Mouse (Mus musculus): Measurements from ENCODE around the gene Csn1s1. TPM values are rescaled to one million over a fixed set of nuclear protein-coding genes. Genes with fewer than 3 reads are reported as not detected.

Csn1s1 gene
- not detected in 2 replicates for total RNA-seq (2014; rRNA removed)
- polyA plus RNA-seq (2015; fragmentation: Nextera tagmentation; extraction: Ambion mirVana) = 0.18 TPM in 1 of 2 replicates, not detected in the other

DNA sequence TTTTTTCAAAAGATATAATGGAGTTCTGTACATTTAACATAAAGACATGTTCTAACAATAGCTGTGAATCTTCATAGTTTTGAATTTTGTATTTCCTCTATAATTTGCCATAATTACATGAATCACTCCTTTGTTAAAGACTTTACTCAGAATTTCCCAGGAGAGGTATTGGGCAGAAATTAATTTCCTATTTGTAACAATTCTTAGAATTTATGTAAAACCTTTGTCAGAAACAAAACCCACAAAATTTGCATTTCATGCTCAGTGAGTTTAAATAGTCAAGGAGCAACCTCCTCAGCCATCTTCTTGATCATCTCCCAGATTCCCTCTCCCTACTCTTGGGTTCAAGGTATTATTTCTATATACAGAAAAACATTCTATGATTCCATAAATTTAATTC is at the start of gene Csn1s1:
Csn1s1 (plus strand) TSS at position 301 of the 400 bp plus-strand sequence.
- TF ChIP-seq CTCF (IDR thresholded peaks at IDR 0.05; ENCODE audit: low read depth) = no peak
- DNase-seq (ENCODE audit: low spot score) (no peak), ATAC-seq (no peak)
- Histone ChIP-seq H3K9me3 (ENCODE audit: low read length) (no peaks in the 10 kb centered on the region), H3K4me3 (ENCODE audit: low read length) (no peak within 1 kb of the TSS), H3K36me3 (ENCODE audit: insufficient read depth, low read length) (no peaks in the 10 kb centered on the region), H3K4me2 (ENCODE audit: low read depth, low read length) (no peak within 1 kb of the TSS), H3K9ac (replicated peaks; ENCODE audit: low read length) (no peak within 1 kb of the TSS), H3K27ac (no peak within 1 kb of the TSS), H3K27me3 (ENCODE audit: insufficient read depth, low read length) (no peaks in the 10 kb centered on the region), H3K4me1 (ENCODE audit: insufficient read depth, low read length) (no peaks in the 10 kb centered on the region)

DNA sequence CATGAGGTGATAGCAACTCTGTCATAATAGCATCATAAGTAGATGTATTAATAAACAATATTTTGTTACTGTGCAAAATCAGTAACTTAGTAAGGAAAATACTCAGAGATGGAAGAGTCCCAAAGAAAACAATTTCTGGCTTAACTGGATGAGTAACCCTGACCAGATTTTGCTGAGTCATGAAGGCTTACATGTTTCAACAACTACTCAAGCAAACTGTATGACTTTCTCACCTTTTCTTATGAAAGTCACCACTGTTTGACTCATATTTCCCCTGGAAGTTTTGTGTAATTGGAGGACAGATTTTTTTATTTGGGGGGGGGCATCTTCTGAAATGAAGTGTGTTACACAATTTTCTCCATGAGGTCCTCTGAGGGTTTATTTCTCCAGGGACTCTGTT is 43.3 kb upstream of the Csn1s1 start:
- DNase-seq (ENCODE audit: low spot score) = no peak
- no peak for TF ChIP-seq CTCF (IDR thresholded peaks at IDR 0.05; ENCODE audit: low read depth)
- Histone ChIP-seq H3K4me2 (ENCODE audit: low read depth, low read length) (no peak overlapping the region), H3K9ac (replicated peaks; ENCODE audit: low read length) (no peak overlapping the region), H3K4me1 (ENCODE audit: insufficient read depth, low read length) (no peaks in the 10 kb centered on the region), H3K9me3 (ENCODE audit: low read length) (no peaks in the 10 kb centered on the region), H3K36me3 (ENCODE audit: insufficient read depth, low read length) (no peaks in the 10 kb centered on the region), H3K4me3 (ENCODE audit: low read length) (no peak overlapping the region), H3K27ac (no peak overlapping the region), H3K27me3 (ENCODE audit: insufficient read depth, low read length) (no peaks in the 10 kb centered on the region)
- no peak for ATAC-seq

- no peak for DNase-seq (ENCODE audit: low spot score)
- TF ChIP-seq CTCF (IDR thresholded peaks at IDR 0.05; ENCODE audit: low read depth) = peak; percentile 42
- H3K4me1 ChIP-seq (ENCODE audit: insufficient read depth, low read length) = no peaks in the 10 kb centered on the region
- H3K9me3 ChIP-seq (ENCODE audit: low read length) = no peaks in the 10 kb centered on the region
- ATAC-seq = no peak
- no peak overlapping the region for H3K27ac ChIP-seq
- no peak overlapping the region for H3K4me2 ChIP-seq (ENCODE audit: low read depth, low read length)
- no peak overlapping the region for H3K9ac ChIP-seq (replicated peaks; ENCODE audit: low read length)
- H3K4me3 ChIP-seq (ENCODE audit: low read length) = no peak overlapping the region
- no peaks in the 10 kb centered on the region for H3K36me3 ChIP-seq (ENCODE audit: insufficient read depth, low read length)
- H3K27me3 ChIP-seq (ENCODE audit: insufficient read depth, low read length) = no peaks in the 10 kb centered on the region
Observed at GRCm38 (mm10) chr5:87642787-87643186, 23.2 kb upstream of the Csn1s1 start.

DNA sequence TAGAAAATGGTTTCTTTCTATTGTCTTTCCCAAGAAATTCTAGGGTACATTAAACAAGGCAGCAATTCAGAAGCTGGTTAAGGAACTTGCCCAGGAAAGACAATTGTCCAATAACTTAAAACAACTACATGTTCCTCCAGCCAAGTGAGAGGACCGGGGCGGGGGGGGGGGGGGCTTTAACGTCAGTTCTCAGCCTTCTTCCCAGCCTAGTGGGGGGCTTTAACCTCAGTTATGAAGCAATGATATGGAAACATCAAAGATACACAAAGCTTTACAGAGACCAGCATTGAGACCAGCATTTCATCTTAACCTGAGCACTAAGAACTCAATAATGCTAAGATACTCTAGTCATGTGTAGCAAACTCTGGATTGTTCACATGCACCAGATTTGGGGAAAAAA is 33.5 kb downstream of the Csn1s1 start, which contains the start of gene Csn2:
Csn2 (minus strand) TSS at position 101 of the 400 bp plus-strand sequence.
- Histone ChIP-seq H3K4me1 (ENCODE audit: insufficient read depth, low read length) (no peaks in the 10 kb centered on the region), H3K27me3 (ENCODE audit: insufficient read depth, low read length) (no peaks in the 10 kb centered on the region), H3K36me3 (ENCODE audit: insufficient read depth, low read length) (no peaks in the 10 kb centered on the region), H3K4me2 (ENCODE audit: low read depth, low read length) (no peak within 1 kb of the TSS), H3K9ac (replicated peaks; ENCODE audit: low read length) (no peak within 1 kb of the TSS), H3K9me3 (ENCODE audit: low read length) (no peaks in the 10 kb centered on the region), H3K4me3 (ENCODE audit: low read length) (no peak within 1 kb of the TSS), H3K27ac (no peak within 1 kb of the TSS)
- no peak for DNase-seq (ENCODE audit: low spot score)
- TF ChIP-seq CTCF (IDR thresholded peaks at IDR 0.05; ENCODE audit: low read depth) = no peak
- 67% methylated on average over 3 of the region's 3 CpGs for WGBS
- ATAC-seq = no peak

DNA sequence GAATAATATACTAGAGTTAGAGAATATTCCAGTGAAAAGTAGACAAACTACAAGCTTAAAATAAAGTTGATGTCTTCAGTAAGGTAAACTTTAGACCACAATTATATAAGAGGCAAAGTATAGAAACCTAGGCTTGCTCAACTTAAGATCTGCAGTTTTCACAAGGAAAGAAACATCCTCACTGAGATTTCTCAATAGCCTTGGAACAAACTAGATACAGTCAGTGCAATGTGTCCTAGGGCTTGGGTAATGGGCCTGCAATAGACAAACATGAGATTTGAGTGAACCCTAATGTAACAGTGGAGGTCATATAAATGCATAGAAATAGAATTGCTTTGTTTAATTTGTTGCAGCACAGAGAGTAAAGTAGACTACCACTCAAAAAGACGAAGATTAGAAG is 39.9 kb downstream of the Csn1s1 start:
- no peaks in the 10 kb centered on the region for H3K9me3 ChIP-seq (ENCODE audit: low read length)
- no peak overlapping the region for H3K9ac ChIP-seq (replicated peaks; ENCODE audit: low read length)
- ATAC-seq (no peak), DNase-seq (ENCODE audit: low spot score) (no peak)
- H3K4me2 ChIP-seq (ENCODE audit: low read depth, low read length) = no peak overlapping the region
- TF ChIP-seq CTCF (IDR thresholded peaks at IDR 0.05; ENCODE audit: low read depth) = no peak
- H3K36me3 ChIP-seq (ENCODE audit: insufficient read depth, low read length) = no peaks in the 10 kb centered on the region
- no peaks in the 10 kb centered on the region for H3K27me3 ChIP-seq (ENCODE audit: insufficient read depth, low read length)
- H3K27ac ChIP-seq = no peak overlapping the region
- 76% methylated on average over 1 of the region's 1 CpGs for WGBS
- no peak overlapping the region for H3K4me3 ChIP-seq (ENCODE audit: low read length)
- no peaks in the 10 kb centered on the region for H3K4me1 ChIP-seq (ENCODE audit: insufficient read depth, low read length)

Other genes with a start within 250 kb of the Csn1s1 start
- not detected in 2 replicates for gene Ugt2b38, start 242.0 kb upstream of the Csn1s1 start, total RNA-seq (2014; rRNA removed)
- not detected in 2 replicates for gene Ugt2b38, start 242.0 kb upstream of the Csn1s1 start, polyA plus RNA-seq (2015; fragmentation: Nextera tagmentation; extraction: Ambion mirVana)
- gene Ugt2a2, start 183.9 kb upstream of the Csn1s1 start, total RNA-seq (2014; rRNA removed) = 0.36 TPM in 1 of 2 replicates, not detected in the other
- gene Ugt2a2, start 183.9 kb upstream of the Csn1s1 start, polyA plus RNA-seq (2015; fragmentation: Nextera tagmentation; extraction: Ambion mirVana) = 0.14 TPM in 1 of 2 replicates, not detected in the other
- gene Gm43638, start 179.4 kb upstream of the Csn1s1 start, total RNA-seq (2014; rRNA removed) = not detected in 2 replicates
- gene Gm43638, start 179.4 kb upstream of the Csn1s1 start, polyA plus RNA-seq (2015; fragmentation: Nextera tagmentation; extraction: Ambion mirVana) = not detected in 2 replicates
- gene Ugt2a1, start 175.3 kb upstream of the Csn1s1 start, total RNA-seq (2014; rRNA removed) = not detected in 2 replicates
- not detected in 2 replicates for gene Ugt2a1, start 175.3 kb upstream of the Csn1s1 start, polyA plus RNA-seq (2015; fragmentation: Nextera tagmentation; extraction: Ambion mirVana)
- gene Sult1b1, start 128.0 kb upstream of the Csn1s1 start, total RNA-seq (2014; rRNA removed) = not detected in 2 replicates
- gene Sult1b1, start 128.0 kb upstream of the Csn1s1 start, polyA plus RNA-seq (2015; fragmentation: Nextera tagmentation; extraction: Ambion mirVana) = not detected in 2 replicates
- not detected in 2 replicates for gene Sult1d1, start 97.2 kb upstream of the Csn1s1 start, total RNA-seq (2014; rRNA removed)
- gene Sult1d1, start 97.2 kb upstream of the Csn1s1 start, polyA plus RNA-seq (2015; fragmentation: Nextera tagmentation; extraction: Ambion mirVana) = not detected in 2 replicates
- gene Sult1e1, start 74.6 kb upstream of the Csn1s1 start, total RNA-seq (2014; rRNA removed) = not detected in 2 replicates
- gene Sult1e1, start 74.6 kb upstream of the Csn1s1 start, polyA plus RNA-seq (2015; fragmentation: Nextera tagmentation; extraction: Ambion mirVana) = not detected in 2 replicates
- not detected in 2 replicates for gene Csn2, start 33.4 kb downstream of the Csn1s1 start, total RNA-seq (2014; rRNA removed)
- gene Csn2, start 33.4 kb downstream of the Csn1s1 start, polyA plus RNA-seq (2015; fragmentation: Nextera tagmentation; extraction: Ambion mirVana) = not detected in 2 replicates
- not detected in 2 replicates for gene Csn1s2a, start 108.4 kb downstream of the Csn1s1 start, total RNA-seq (2014; rRNA removed)
- gene Csn1s2a, start 108.4 kb downstream of the Csn1s1 start, polyA plus RNA-seq (2015; fragmentation: Nextera tagmentation; extraction: Ambion mirVana) = not detected in 2 replicates
- not detected in 2 replicates for gene Csn1s2b, start 141.9 kb downstream of the Csn1s1 start, total RNA-seq (2014; rRNA removed)
- gene Csn1s2b, start 141.9 kb downstream of the Csn1s1 start, polyA plus RNA-seq (2015; fragmentation: Nextera tagmentation; extraction: Ambion mirVana) = not detected in 2 replicates
- not detected in 2 replicates for gene Prr27, start 159.5 kb downstream of the Csn1s1 start, total RNA-seq (2014; rRNA removed)
- gene Prr27, start 159.5 kb downstream of the Csn1s1 start, polyA plus RNA-seq (2015; fragmentation: Nextera tagmentation; extraction: Ambion mirVana) = not detected in 2 replicates
- gene Odam, start 218.8 kb downstream of the Csn1s1 start, total RNA-seq (2014; rRNA removed) = not detected in 2 replicates
- not detected in 2 replicates for gene Odam, start 218.8 kb downstream of the Csn1s1 start, polyA plus RNA-seq (2015; fragmentation: Nextera tagmentation; extraction: Ambion mirVana)